Mouse (Mus musculus): ENCODE measurements around the gene Eaf2. TPM values are rescaled to one million over a fixed set of nuclear protein-coding genes. Genes with fewer than 3 reads are reported as not detected.

The Eaf2 gene
- total RNA-seq, 2 experiments from 2014 or later, result 0.39 to 0.93 TPM

DNA sequence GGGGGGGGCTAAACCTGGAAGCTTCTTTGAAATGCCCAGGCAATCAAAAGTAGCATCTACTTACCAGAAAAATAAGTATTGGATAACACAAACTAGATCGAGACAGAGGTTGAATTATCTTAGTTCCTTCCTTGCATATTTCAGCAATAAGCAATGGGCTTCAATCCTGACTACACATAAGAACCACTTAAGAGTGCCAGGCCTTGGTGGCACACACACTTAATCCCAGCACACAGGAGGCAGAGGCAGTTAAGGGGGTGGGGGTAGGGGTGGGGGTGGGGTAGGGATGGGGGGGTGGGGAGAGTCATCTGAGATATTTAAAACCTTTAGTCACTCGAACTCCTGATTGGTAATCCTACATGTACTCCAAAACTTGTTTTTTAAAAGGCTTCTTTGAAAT lies 103.6 kb downstream of the Eaf2 start:
- DNase-seq (ENCODE audit: low spot score in 2 of 2), result no peak

DNA sequence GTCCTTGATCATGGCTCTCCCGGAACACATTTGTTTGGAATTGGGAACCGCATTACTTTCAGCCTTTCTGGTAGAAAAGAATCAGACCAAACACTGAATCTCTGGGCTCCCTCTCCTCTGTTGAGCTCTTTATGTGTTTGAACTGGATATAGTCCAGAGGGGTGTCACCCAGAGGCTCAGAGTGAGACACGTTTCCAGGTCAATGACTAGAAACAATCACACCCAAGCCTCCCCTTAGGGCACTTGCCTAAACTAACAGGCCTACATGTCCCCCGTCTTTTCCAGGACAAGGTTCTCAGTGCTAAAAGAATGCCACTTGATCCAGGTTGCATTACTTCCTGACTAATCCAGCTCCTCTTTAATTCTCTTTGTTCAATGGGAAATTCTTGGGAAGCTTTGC lies 104.0 kb downstream of the Eaf2 start:
- DNase-seq (ENCODE audit: low spot score in 2 of 2), result no peak

DNA sequence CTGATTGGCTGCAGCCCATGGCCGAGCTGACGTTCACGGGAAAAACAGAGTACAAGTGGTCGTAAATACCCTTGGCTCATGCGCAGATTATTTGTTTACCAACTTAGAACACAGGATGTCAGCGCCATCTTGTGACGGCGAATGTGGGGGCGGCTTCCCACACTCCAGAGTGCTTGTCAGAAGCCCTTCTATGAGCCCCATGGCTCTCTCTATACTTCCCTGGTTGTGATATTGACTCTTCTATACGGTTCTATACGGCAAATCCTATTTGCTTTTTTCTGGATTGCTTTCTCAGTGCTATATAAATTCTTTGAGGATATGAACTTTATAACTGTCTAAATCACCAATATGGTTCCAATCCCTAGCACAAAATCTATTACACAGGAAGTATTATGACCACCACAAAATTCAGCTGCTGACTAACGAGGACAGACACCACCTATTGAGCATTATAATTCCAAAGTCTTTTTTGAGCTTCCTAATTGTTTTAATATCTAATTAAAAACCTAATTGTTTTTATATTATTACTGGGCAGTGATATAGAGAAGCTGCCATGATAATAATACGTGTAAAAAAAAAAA lies 104.5 kb downstream of the Eaf2 start:
- no peak for DNase-seq (ENCODE audit: low spot score in 2 of 2)

DNA sequence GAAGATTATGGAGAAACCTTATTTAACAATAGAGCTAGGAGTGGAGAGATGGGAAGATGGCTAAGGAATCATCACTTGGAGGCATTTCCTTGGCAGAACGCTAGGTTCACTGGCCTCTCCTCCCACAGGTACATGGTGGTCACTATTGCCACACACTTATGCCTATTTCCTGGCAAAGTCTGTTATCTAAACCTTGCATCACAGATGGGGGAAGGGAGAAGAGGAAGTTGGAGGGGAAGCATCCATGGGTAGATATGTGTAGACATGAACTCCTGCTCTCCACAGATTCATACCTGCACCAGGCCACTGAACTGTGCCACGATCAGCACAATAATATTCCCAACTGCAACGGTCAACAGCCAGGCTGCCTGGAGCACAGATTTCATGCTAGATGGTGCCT lies 122.8 kb downstream of the Eaf2 start:
- no peak for DNase-seq (ENCODE audit: low spot score in 2 of 2)

DNA sequence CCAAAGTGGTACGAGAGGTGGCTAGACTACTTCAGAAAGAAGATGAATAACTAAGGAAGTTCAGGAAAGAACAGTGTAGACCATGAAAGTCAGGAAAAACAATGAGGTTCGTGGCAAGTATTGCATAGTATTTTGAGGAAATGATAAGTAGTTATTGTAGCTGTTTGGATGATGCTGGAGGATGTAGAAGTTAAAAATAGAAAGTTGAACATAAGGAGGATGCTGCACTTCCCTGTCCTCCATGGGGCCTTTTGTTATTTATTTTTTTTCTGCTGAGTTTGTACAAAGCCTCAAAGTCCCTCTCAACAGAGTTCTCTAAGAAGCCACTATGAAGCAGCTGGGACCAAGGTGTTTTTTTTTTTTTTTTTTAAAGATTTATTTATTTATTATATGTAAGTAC lies 127.0 kb downstream of the Eaf2 start:
- no peak for DNase-seq (ENCODE audit: low spot score in 2 of 2)

DNA sequence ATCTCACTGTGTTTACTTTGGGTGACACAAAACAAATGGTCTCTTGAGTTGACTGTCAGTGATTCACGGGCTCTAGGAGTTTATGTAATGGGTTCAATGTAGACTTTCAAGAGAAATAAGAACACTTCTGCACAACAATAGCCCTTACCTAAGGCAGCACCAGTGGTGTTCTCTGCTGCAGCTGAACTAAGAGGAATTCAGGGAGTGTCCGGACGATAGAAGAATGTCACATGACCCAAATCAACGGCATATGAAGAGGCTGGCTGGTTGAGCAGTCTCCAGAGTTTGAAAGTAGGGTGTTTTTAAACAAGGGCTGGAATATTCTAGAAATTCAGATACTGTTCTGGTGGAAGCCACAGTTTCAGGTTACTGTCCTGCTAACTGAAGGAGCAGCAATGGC lies 127.7 kb downstream of the Eaf2 start:
- no peak for DNase-seq (ENCODE audit: low spot score in 2 of 2)

DNA sequence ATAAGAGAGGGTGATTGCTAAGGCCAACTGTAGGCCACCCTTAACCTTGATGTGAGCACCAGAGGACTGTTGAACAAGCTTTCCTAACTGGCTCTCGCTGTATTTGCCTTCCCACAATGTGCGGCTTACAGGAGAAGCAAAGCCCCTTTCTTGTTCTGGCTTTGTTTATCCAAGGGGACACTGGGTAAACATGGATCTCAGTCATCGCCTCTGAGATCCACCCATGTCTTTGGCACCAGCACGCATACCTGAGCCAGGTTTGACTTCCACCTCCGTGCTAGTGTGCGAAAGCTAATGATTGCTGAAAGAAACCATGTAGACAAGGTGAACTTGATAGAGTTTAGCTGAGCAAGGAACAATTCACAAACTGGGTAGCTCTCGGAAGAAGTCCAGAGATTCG lies 131.2 kb downstream of the Eaf2 start:
- DNase-seq (ENCODE audit: low spot score in 2 of 2), result no peak

Small RNA genes lying within 50 kb of the gene (microRNA-seq; reads per million reads assigned to microRNA genes)
- gene Gm22617, result not detected

Other genes starting within 250 kb of the Eaf2 start
- gene Cd86, start 208.9 kb downstream of the Eaf2 start, total RNA-seq (2021), result 1 to 10 TPM; 1.9 to 2.3 TPM
- not detected for gene Ildr1, start 181.0 kb downstream of the Eaf2 start, total RNA-seq (2021)
- 1 to 10 TPM; 1.2 to 2.0 TPM for gene Slc15a2, start 90.0 kb downstream of the Eaf2 start, total RNA-seq (2021)
- gene Iqcb1, start 46.6 kb downstream of the Eaf2 start, total RNA-seq (2021), result 10 to 100 TPM; 16.9 to 18.7 TPM
- 10 to 100 TPM; 40.0 to 42.9 TPM for gene Golgb1, start 137 bp upstream of the Eaf2 start, total RNA-seq (2021)
- 1 to 10 TPM; 7.2 to 8.3 TPM for gene Hcls1, start 60.0 kb upstream of the Eaf2 start, total RNA-seq (2021)
- gene Fbxo40, start 115.5 kb upstream of the Eaf2 start, total RNA-seq (2021), result 10 to 100 TPM in 1 of 2 experiments, 1 to 10 TPM in 1; 9.6 to 13.1 TPM
- gene Polq, start 136.8 kb upstream of the Eaf2 start, total RNA-seq (2021), result 1 to 10 TPM; 2.9 to 3.3 TPM